In the genomic region with DNA sequence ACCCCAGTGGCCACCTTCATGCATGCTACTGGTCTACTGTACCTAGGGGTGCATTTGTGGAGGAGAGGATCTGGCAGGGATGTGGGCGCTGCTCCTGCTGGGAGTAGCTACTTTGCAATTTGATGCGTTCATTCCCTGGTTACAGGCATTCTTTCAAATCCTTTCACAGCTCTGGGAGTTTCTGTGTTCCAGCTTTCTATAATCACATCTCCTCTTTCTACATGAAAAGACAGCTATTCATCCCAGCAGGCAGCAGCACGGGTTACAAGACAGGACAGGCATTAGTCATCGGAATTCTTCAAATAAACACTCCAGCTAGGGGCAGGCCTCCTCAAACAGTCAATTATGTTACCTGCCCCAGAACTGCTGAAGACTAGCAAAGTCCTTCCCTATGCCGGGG, we compare ENCODE assay signal across 11 mouse cellular contexts. TPM values are rescaled to one million over a fixed set of nuclear protein-coding genes. Genes with fewer than 3 reads are reported as not detected.
A peak's percentile ranks its signal among the peaks of the same experiment; 100 is the strongest.
DNase-seq lines count a peak whose midpoint lies in the region; ATAC-seq and TF ChIP-seq lines count a peak whose summit lies in the region.
"Had no signal": no experiment of that assay in that cellular context is flagged by ENCODE, and none has a peak within 500 bp of the region (broad histone marks: within the 10 kb centered on the region; RNA-seq: fewer than 3 reads in every experiment).

No protein-coding gene starts in this region.

- peak overlapping the region; percentile 24; the same call in 1 of the 2 replicates for H3K27ac ChIP-seq in hindbrain, embryonic 12.5 days
- H3K27ac ChIP-seq in hindbrain, embryonic 14.5 days, result no peak overlapping the region
- peak overlapping the region; percentile 60 for H3K27ac ChIP-seq in embryonic facial prominence, embryonic 12.5 days
- H3K27ac ChIP-seq in olfactory bulb, adult 2 months (ENCODE audit: insufficient read depth, low read depth, low read length), result peak overlapping the region; percentile 0; the same call in 1 of the 2 replicates
- no peak overlapping the region for H3K27ac ChIP-seq in thymus, adult 2 months (ENCODE audit: control insufficient read depth, insufficient read depth, low read length)
- H3K27ac ChIP-seq: neural tube, embryonic 12.5 days had no signal

- H3K4me1 ChIP-seq in hindbrain, embryonic 12.5 days, result peaks cover 23% of the 10 kb centered on the region
- peaks cover 17% of the 10 kb centered on the region for H3K4me1 ChIP-seq in hindbrain, embryonic 14.5 days (replicated peaks; ENCODE audit: control insufficient read depth, insufficient read depth, low read length)
- peaks cover 95% of the 10 kb centered on the region for H3K4me1 ChIP-seq in megakaryocyte, embryonic 14.5 days
- H3K4me1 ChIP-seq in embryonic facial prominence, embryonic 12.5 days, result peaks cover 31% of the 10 kb centered on the region
- H3K4me1 ChIP-seq in olfactory bulb, adult 2 months (ENCODE audit: control insufficient read depth, insufficient read depth, low read length), result peaks cover 20% of the 10 kb centered on the region
- peaks cover 7% of the 10 kb centered on the region for H3K4me1 ChIP-seq in thymus, adult 2 months (replicated peaks; ENCODE audit: control insufficient read depth, insufficient read depth, low read length)

- H3K4me2 ChIP-seq in hindbrain, embryonic 12.5 days (replicated peaks), result no peak overlapping the region
- H3K4me2 ChIP-seq in hindbrain, embryonic 14.5 days (replicated peaks), result no peak overlapping the region
- H3K4me2 ChIP-seq in embryonic facial prominence, embryonic 12.5 days (replicated peaks), result no peak overlapping the region
- H3K4me2 ChIP-seq: neural tube, embryonic 12.5 days had no signal

- H3K4me3 ChIP-seq in hindbrain, embryonic 12.5 days, result no peak overlapping the region
- no peak overlapping the region for H3K4me3 ChIP-seq in hindbrain, embryonic 14.5 days (replicated peaks; ENCODE audit: low read length)
- peak overlapping the region; percentile 81 for H3K4me3 ChIP-seq in megakaryocyte, embryonic 14.5 days (replicated peaks)
- H3K4me3 ChIP-seq in embryonic facial prominence, embryonic 12.5 days, result no peak overlapping the region
- H3K4me3 ChIP-seq in olfactory bulb, adult 2 months (ENCODE audit: insufficient read depth, low read depth, low read length), result no peak overlapping the region
- H3K4me3 ChIP-seq in thymus, adult 2 months (ENCODE audit: control insufficient read depth, insufficient read depth, low read length), result no peak overlapping the region
- H3K4me3 ChIP-seq: neural tube, embryonic 12.5 days had no signal

- no peaks in the 10 kb centered on the region for H3K27me3 ChIP-seq in hindbrain, embryonic 12.5 days
- no peaks in the 10 kb centered on the region for H3K27me3 ChIP-seq in hindbrain, embryonic 14.5 days (ENCODE audit: control insufficient read depth, insufficient read depth, low read length)
- no peaks in the 10 kb centered on the region for H3K27me3 ChIP-seq in megakaryocyte, embryonic 14.5 days (replicated peaks)
- H3K27me3 ChIP-seq in embryonic facial prominence, embryonic 12.5 days, result no peaks in the 10 kb centered on the region
- H3K27me3 ChIP-seq in thymus, adult 2 months (ENCODE audit: control insufficient read depth, insufficient read depth, low read length), result no peaks in the 10 kb centered on the region
- H3K27me3 ChIP-seq: neural tube, embryonic 12.5 days had no signal

- no peak for ATAC-seq in hindbrain, embryonic 12.5 days (ENCODE audit: low FRiP score)
- no peak for ATAC-seq in hindbrain, embryonic 14.5 days (ENCODE audit: low FRiP score)
- no peak for ATAC-seq in megakaryocyte, adult 5-6 weeks (ENCODE audit: poor library complexity, severe bottlenecking)
- no peak for ATAC-seq in embryonic facial prominence, embryonic 12.5 days (ENCODE audit: insufficient number of reproducible peaks, insufficient read depth, low FRiP score, low TSS enrichment)

- 0 out of 2 replicates have a peak overlapping the region, but pooled peaks have one; percentile 13 for H3K9ac ChIP-seq in hindbrain, embryonic 12.5 days
- H3K9ac ChIP-seq in hindbrain, embryonic 14.5 days, result no peak overlapping the region
- H3K9ac ChIP-seq in embryonic facial prominence, embryonic 12.5 days, result no peak overlapping the region
- H3K9ac ChIP-seq: neural tube, embryonic 12.5 days had no signal

- 34% methylated on average over 5 of the region's 5 CpGs for WGBS in hindbrain, embryonic 12.5 days
- 36% methylated on average over 5 of the region's 5 CpGs for WGBS in hindbrain, embryonic 14.5 days
- WGBS in embryonic facial prominence, embryonic 12.5 days, result 60% methylated on average over 5 of the region's 5 CpGs
- 9% methylated on average over 5 of the region's 5 CpGs for WGBS in olfactory bulb, adult 2 months
- WGBS in thymus, adult 2 months, result 91% methylated on average over 5 of the region's 5 CpGs

- DNase-seq in hindbrain, embryonic 14.5 days (ENCODE audit: low spot score), result no peak
- no peak for DNase-seq in thymus, adult 2 months
- DNase-seq in ovary, postnatal 14 days (ENCODE audit: low spot score), result no peak
- DNase-seq: lung, adult 18-20 months had no signal

- TF ChIP-seq POLR2A in olfactory bulb, adult 2 months (IDR thresholded peaks at IDR 0.05; ENCODE audit: insufficient read depth, low read depth, low read length), result no peak
- no peak for TF ChIP-seq POLR2A in thymus, adult 2 months (IDR thresholded peaks at IDR 0.05; ENCODE audit: control insufficient read depth, extremely low read depth, insufficient read depth, low read length, poor library complexity)

- H3K36me3 ChIP-seq in hindbrain, embryonic 12.5 days, result peaks cover 30% of the 10 kb centered on the region
- peaks cover 24% of the 10 kb centered on the region for H3K36me3 ChIP-seq in hindbrain, embryonic 14.5 days (replicated peaks; ENCODE audit: control insufficient read depth, insufficient read depth)
- H3K36me3 ChIP-seq in megakaryocyte, embryonic 14.5 days (replicated peaks; ENCODE audit: low read length), result peaks cover 65% of the 10 kb centered on the region
- H3K36me3 ChIP-seq in embryonic facial prominence, embryonic 12.5 days, result peaks cover 37% of the 10 kb centered on the region
- H3K36me3 ChIP-seq in thymus, adult 2 months (ENCODE audit: control insufficient read depth, insufficient read depth, low read length), result peaks cover 5% of the 10 kb centered on the region

- no peaks in the 10 kb centered on the region for H3K9me3 ChIP-seq in hindbrain, embryonic 12.5 days (replicated peaks)
- H3K9me3 ChIP-seq in hindbrain, embryonic 14.5 days (ENCODE audit: control insufficient read depth, low read length), result no peaks in the 10 kb centered on the region
- H3K9me3 ChIP-seq in megakaryocyte, embryonic 14.5 days, result no peaks in the 10 kb centered on the region
- no peaks in the 10 kb centered on the region for H3K9me3 ChIP-seq in embryonic facial prominence, embryonic 12.5 days
- H3K9me3 ChIP-seq: G1E; neural tube, embryonic 12.5 days had no signal

- no peak for TF ChIP-seq CTCF in olfactory bulb, adult 2 months (IDR thresholded peaks at IDR 0.05; ENCODE audit: insufficient read depth, low read depth, low read length)
- TF ChIP-seq CTCF in thymus, adult 2 months (IDR thresholded peaks at IDR 0.05; ENCODE audit: borderline replicate concordance, control insufficient read depth, extremely low read depth, insufficient read depth, low read length, poor library complexity), result no peak

RNA-seq across cellular contexts. Expression of a gene that starts 6.3 kb away (rescaled TPM):
- polyA plus RNA-seq in hindbrain, embryonic 12.5 days (2016; fragmentation: Nextera tagmentation; extraction: Ambion mirVana), result 163 and 168 TPM in 2 replicates
- polyA plus RNA-seq in hindbrain, embryonic 14.5 days (2014; fragmentation: Nextera tagmentation; extraction: Ambion mirVana), result 143 and 145 TPM in 2 replicates
- polyA plus RNA-seq in megakaryocyte, embryonic 14.5 days (2012; ENCODE audit: insufficient read depth, low replicate concordance), result 69.1 and 81.7 TPM in 2 replicates
- 41.5 and 45.2 TPM in 2 replicates for total RNA-seq in megakaryocyte, adult 5-6 weeks (2015)
- 96.6 and 118 TPM in 2 replicates for total RNA-seq in megakaryocyte, adult 5-6 weeks (2017)
- 169 and 172 TPM in 2 replicates for polyA plus RNA-seq in embryonic facial prominence, embryonic 12.5 days (2016; fragmentation: Nextera tagmentation; extraction: Ambion mirVana)
- not detected in 2 replicates for polyA plus RNA-seq in olfactory bulb, adult 2 months (2012; ENCODE audit: insufficient read depth, insufficient read length, low replicate concordance, missing spikeins)
- polyA plus RNA-seq in thymus, adult 2 months (2012; rRNA removed), result 108 and 123 TPM in 2 replicates

RNA-seq across cellular contexts. Expression of a gene that starts 20.3 kb away (rescaled TPM):
- 64.5 and 74.1 TPM in 2 replicates for polyA plus RNA-seq in hindbrain, embryonic 12.5 days (2016; fragmentation: Nextera tagmentation; extraction: Ambion mirVana)
- 64.7 and 68.2 TPM in 2 replicates for polyA plus RNA-seq in hindbrain, embryonic 14.5 days (2014; fragmentation: Nextera tagmentation; extraction: Ambion mirVana)
- 23.5 and 59.4 TPM in 2 replicates for polyA plus RNA-seq in megakaryocyte, embryonic 14.5 days (2012; ENCODE audit: insufficient read depth, low replicate concordance)
- 17.5 and 21.2 TPM in 2 replicates for total RNA-seq in megakaryocyte, adult 5-6 weeks (2015)
- total RNA-seq in megakaryocyte, adult 5-6 weeks (2017), result 50.8 and 57.9 TPM in 2 replicates
- polyA plus RNA-seq in embryonic facial prominence, embryonic 12.5 days (2016; fragmentation: Nextera tagmentation; extraction: Ambion mirVana), result 52.3 and 59.3 TPM in 2 replicates
- polyA plus RNA-seq in olfactory bulb, adult 2 months (2012; ENCODE audit: insufficient read depth, insufficient read length, low replicate concordance, missing spikeins), result not detected in 2 replicates
- 168 and 179 TPM in 2 replicates for polyA plus RNA-seq in thymus, adult 2 months (2012; rRNA removed)

RNA-seq across cellular contexts. Expression of a gene that starts 29.5 kb away (rescaled TPM):
- polyA plus RNA-seq in hindbrain, embryonic 12.5 days (2016; fragmentation: Nextera tagmentation; extraction: Ambion mirVana), result 148 and 154 TPM in 2 replicates
- polyA plus RNA-seq in hindbrain, embryonic 14.5 days (2014; fragmentation: Nextera tagmentation; extraction: Ambion mirVana), result 112 and 129 TPM in 2 replicates
- polyA plus RNA-seq in megakaryocyte, embryonic 14.5 days (2012; ENCODE audit: insufficient read depth, low replicate concordance), result 127 and 215 TPM in 2 replicates
- 42.8 and 44.7 TPM in 2 replicates for total RNA-seq in megakaryocyte, adult 5-6 weeks (2015)
- 21.0 and 24.5 TPM in 2 replicates for total RNA-seq in megakaryocyte, adult 5-6 weeks (2017)
- polyA plus RNA-seq in embryonic facial prominence, embryonic 12.5 days (2016; fragmentation: Nextera tagmentation; extraction: Ambion mirVana), result 107 and 111 TPM in 2 replicates
- not detected in 2 replicates for polyA plus RNA-seq in olfactory bulb, adult 2 months (2012; ENCODE audit: insufficient read depth, insufficient read length, low replicate concordance, missing spikeins)
- 60.5 and 61.7 TPM in 2 replicates for polyA plus RNA-seq in thymus, adult 2 months (2012; rRNA removed)

RNA-seq across cellular contexts. Expression of a gene that starts 53.6 kb away (rescaled TPM):
- 44.3 and 46.1 TPM in 2 replicates for polyA plus RNA-seq in hindbrain, embryonic 12.5 days (2016; fragmentation: Nextera tagmentation; extraction: Ambion mirVana)
- polyA plus RNA-seq in hindbrain, embryonic 14.5 days (2014; fragmentation: Nextera tagmentation; extraction: Ambion mirVana), result 31.4 and 34.8 TPM in 2 replicates
- polyA plus RNA-seq in megakaryocyte, embryonic 14.5 days (2012; ENCODE audit: insufficient read depth, low replicate concordance), result 4.7 and 8.1 TPM in 2 replicates
- 36.6 and 46.4 TPM in 2 replicates for total RNA-seq in megakaryocyte, adult 5-6 weeks (2015)
- total RNA-seq in megakaryocyte, adult 5-6 weeks (2017), result 27.0 and 34.6 TPM in 2 replicates
- 56.2 and 57.8 TPM in 2 replicates for polyA plus RNA-seq in embryonic facial prominence, embryonic 12.5 days (2016; fragmentation: Nextera tagmentation; extraction: Ambion mirVana)
- not detected in 2 replicates for polyA plus RNA-seq in olfactory bulb, adult 2 months (2012; ENCODE audit: insufficient read depth, insufficient read length, low replicate concordance, missing spikeins)
- polyA plus RNA-seq in thymus, adult 2 months (2012; rRNA removed), result 64.9 and 82.9 TPM in 2 replicates

Comparison
In these comparisons a context has a peak if more than half of its experiments do, and no peak if none do; other contexts are left out.
1. H3K27ac ChIP-seq: peak in hindbrain, embryonic 12.5 days (single experiment), embryonic facial prominence, embryonic 12.5 days (single experiment) and olfactory bulb, adult 2 months (single experiment); none in hindbrain, embryonic 14.5 days (single experiment) and thymus, adult 2 months (single experiment).